Mouse (Mus musculus) lung, embryonic 14.5 days (tissue): ENCODE measurements around the gene Plekhh2. TPM values are rescaled to one million over a fixed set of nuclear protein-coding genes. Genes with fewer than 3 reads are reported as not detected.

Source experiments
- ATAC-seq: fragments of 200-750 bp; cut with Nextera tagmentation; 2 replicates; pipeline ENCODE4 v1.8.0; 2017; ENCODE audit warnings: mild to moderate bottlenecking, moderate TSS enrichment, moderate library complexity; ENCODE audit not compliant: insufficient read depth
- DNase-seq: peaks from one replicate; pipeline ENCODE4 v3.0.0-alpha.2; 2015
- H3K27ac ChIP-seq: fragments of 300-500 bp; sonication (generic); 2 replicates; pipeline ENCODE4 v1.5.1; 2014; ENCODE audit warnings: low read depth, mild to moderate bottlenecking, moderate library complexity
- H3K27me3 ChIP-seq: fragments of 300-500 bp; sonication (generic); 2 replicates; pipeline ENCODE4 v1.6.1; 2014; ENCODE audit warnings: low read length, control low read depth; ENCODE audit not compliant: insufficient read depth
- H3K36me3 ChIP-seq: fragments of 300-500 bp; sonication (generic); 2 replicates; pipeline ENCODE4 v1.6.1; 2014; ENCODE audit warnings: control low read depth; ENCODE audit not compliant: insufficient read depth
- H3K4me1 ChIP-seq: fragments of 300-500 bp; sonication (generic); 2 replicates; pipeline ENCODE4 v1.6.1; 2014; ENCODE audit warnings: antibody characterized with exemption, control low read depth; ENCODE audit not compliant: insufficient read depth
- H3K4me2 ChIP-seq: fragments of 300-500 bp; sonication (generic); 2 replicates; pipeline ENCODE4 v1.6.1; 2014; ENCODE audit warnings: mild to moderate bottlenecking
- H3K4me3 ChIP-seq: fragments of 300-500 bp; sonication (generic); 2 replicates; pipeline ENCODE4 v1.5.1; 2014; ENCODE audit warnings: low read depth, low read length
- H3K9ac ChIP-seq: fragments of 300-500 bp; sonication (generic); 2 replicates; pipeline ENCODE4 v1.6.1; 2014
- H3K9me3 ChIP-seq: fragments of 300-500 bp; sonication (generic); 2 replicates; pipeline ENCODE4 v1.6.1; 2016; ENCODE audit warnings: low read depth, low read length, control low read depth
- CTCF ChIP-seq: IDR thresholded peaks from 2 replicates; pipeline ENCODE4 v1.5.1; 2016; ENCODE audit warnings: antibody characterized with exemption, low read depth
- WGBS: fragments of 180-500 bp; shearing (Covaris S2); extraction: QIAGEN DNeasy Blood & Tissue Kit; methylation state at CpG from one replicate; pipeline ENCODE4 v1.1.7; 2014; 5-methylcytosine and 5-hydroxymethylcytosine counted together
- polyA plus RNA-seq: library from polyadenylated mRNA; unstranded; fragments of >200 nt; fragmentation: Nextera tagmentation; extraction: Ambion mirVana; gene quantifications from 2 replicates; pipeline ENCODE4 v1.2.1, GENCODE M21; 2014

Plekhh2 gene
- polyA plus RNA-seq, 1 experiment from 2014 or later = 11.1 TPM

- TF ChIP-seq CTCF = no peak
- ATAC-seq (no peak), DNase-seq (no peak)
- WGBS = 78% methylated on average over 9 of the region's 9 CpGs
- Histone ChIP-seq H3K4me1 (0 out of 2 replicates have a peak, but pooled peaks cover 2% of the 10 kb centered on the region), H3K9ac (no peak overlapping the region), H3K27ac (no peak overlapping the region), H3K9me3 (no peaks in the 10 kb centered on the region), H3K4me2 (no peak overlapping the region), H3K27me3 (no peaks in the 10 kb centered on the region), H3K36me3 (no peaks in the 10 kb centered on the region), H3K4me3 (no peak overlapping the region)
Observed at GRCm38 (mm10) chr17:84642324-84642723, 130.6 kb downstream of the Plekhh2 start.

GRCm38 (mm10) chr17:84644292-84645050, 132.8 kb downstream of the Plekhh2 start:
- ATAC-seq (0 out of 2 replicates have a peak, but pooled peaks have one; percentile 42), DNase-seq (no peak)
- H3K9ac ChIP-seq = no peak overlapping the region

GRCm38 (mm10) chr17:84645119-84645518, 133.4 kb downstream of the Plekhh2 start:
- ATAC-seq (no peak), DNase-seq (no peak)
- TF ChIP-seq CTCF = no peak

More at GRCm38 (mm10) chr17:84644292-84645050, 132.8 kb downstream of the Plekhh2 start:
- Histone ChIP-seq H3K27ac (no peak overlapping the region), H3K27me3 (no peaks in the 10 kb centered on the region), H3K4me2 (no peak overlapping the region), H3K36me3 (no peaks in the 10 kb centered on the region), H3K4me3 (no peak overlapping the region), H3K9me3 (no peaks in the 10 kb centered on the region), H3K4me1 (no peaks in the 10 kb centered on the region)
- WGBS = 36% methylated on average over 16 of the region's 16 CpGs
- TF ChIP-seq CTCF = no peak

GRCm38 (mm10) chr17:84645894-84646293, 134.2 kb downstream of the Plekhh2 start:
- WGBS = 15% methylated on average over 5 of the region's 7 CpGs
- Histone ChIP-seq H3K4me3 (no peak overlapping the region), H3K9ac (no peak overlapping the region), H3K27me3 (no peaks in the 10 kb centered on the region), H3K4me1 (peaks cover 3% of the 10 kb centered on the region; the same call in 1 of the 2 replicates), H3K36me3 (no peaks in the 10 kb centered on the region), H3K9me3 (no peaks in the 10 kb centered on the region), H3K4me2 (no peak overlapping the region), H3K27ac (no peak overlapping the region)
- no peak for TF ChIP-seq CTCF
- ATAC-seq = no peak
- no peak for DNase-seq

More at GRCm38 (mm10) chr17:84645119-84645518, 133.4 kb downstream of the Plekhh2 start:
- H3K4me3 ChIP-seq = no peak overlapping the region
- no peaks in the 10 kb centered on the region for H3K36me3 ChIP-seq
- H3K27me3 ChIP-seq = no peaks in the 10 kb centered on the region
- H3K4me1 ChIP-seq = peaks cover 3% of the 10 kb centered on the region; the same call in 1 of the 2 replicates
- H3K4me2 ChIP-seq = no peak overlapping the region
- 31% methylated on average over 9 of the region's 9 CpGs for WGBS
- H3K9me3 ChIP-seq = no peaks in the 10 kb centered on the region
- H3K27ac ChIP-seq = no peak overlapping the region
- no peak overlapping the region for H3K9ac ChIP-seq

- Histone ChIP-seq H3K36me3 (no peaks in the 10 kb centered on the region), H3K9me3 (no peaks in the 10 kb centered on the region), H3K4me2 (no peak overlapping the region), H3K27me3 (no peaks in the 10 kb centered on the region), H3K27ac (no peak overlapping the region), H3K4me3 (no peak overlapping the region), H3K9ac (no peak overlapping the region), H3K4me1 (peaks cover 3% of the 10 kb centered on the region; the same call in 1 of the 2 replicates)
- ATAC-seq = no peak
- WGBS = 59% methylated on average over 2 of the region's 2 CpGs
- TF ChIP-seq CTCF = no peak
- DNase-seq = no peak
Observed at GRCm38 (mm10) chr17:84646477-84646876, 134.8 kb downstream of the Plekhh2 start.

GRCm38 (mm10) chr17:84647630-84648029, 135.9 kb downstream of the Plekhh2 start:
- ATAC-seq (no peak), DNase-seq (no peak)
- H3K27ac ChIP-seq = no peak overlapping the region
- no peaks in the 10 kb centered on the region for H3K9me3 ChIP-seq
- peaks cover 3% of the 10 kb centered on the region; the same call in 1 of the 2 replicates for H3K4me1 ChIP-seq
- H3K4me3 ChIP-seq = no peak overlapping the region
- H3K27me3 ChIP-seq = no peaks in the 10 kb centered on the region
- WGBS = 77% methylated on average over 4 of the region's 4 CpGs
- H3K9ac ChIP-seq = no peak overlapping the region
- H3K4me2 ChIP-seq = no peak overlapping the region
- no peak for TF ChIP-seq CTCF
- no peaks in the 10 kb centered on the region for H3K36me3 ChIP-seq

GRCm38 (mm10) chr17:84650302-84651017, 138.8 kb downstream of the Plekhh2 start:
- WGBS = 73% methylated on average over 9 of the region's 9 CpGs
- ATAC-seq (no peak), DNase-seq (no peak)
- Histone ChIP-seq H3K4me1 (peaks cover 3% of the 10 kb centered on the region; the same call in 1 of the 2 replicates), H3K27ac (no peak overlapping the region), H3K27me3 (no peaks in the 10 kb centered on the region), H3K4me2 (no peak overlapping the region), H3K36me3 (no peaks in the 10 kb centered on the region), H3K4me3 (no peak overlapping the region), H3K9ac (no peak overlapping the region), H3K9me3 (no peaks in the 10 kb centered on the region)
- TF ChIP-seq CTCF = no peak
